Mouse (Mus musculus): ENCODE results near the gene Gm21897. TPM values are rescaled to one million over a fixed set of nuclear protein-coding genes. Genes with fewer than 3 reads are reported as not detected.
"Not testable (repeated sequence)": the region's sequence is repeated elsewhere in the genome, so short reads cannot be mapped to it uniquely, and the experiment has no call there.

Gm21897 gene
- not detected in 2 replicates for polyA plus RNA-seq (2011; ENCODE audit: insufficient read depth, insufficient read length, low read depth, missing spikeins)

DNA sequence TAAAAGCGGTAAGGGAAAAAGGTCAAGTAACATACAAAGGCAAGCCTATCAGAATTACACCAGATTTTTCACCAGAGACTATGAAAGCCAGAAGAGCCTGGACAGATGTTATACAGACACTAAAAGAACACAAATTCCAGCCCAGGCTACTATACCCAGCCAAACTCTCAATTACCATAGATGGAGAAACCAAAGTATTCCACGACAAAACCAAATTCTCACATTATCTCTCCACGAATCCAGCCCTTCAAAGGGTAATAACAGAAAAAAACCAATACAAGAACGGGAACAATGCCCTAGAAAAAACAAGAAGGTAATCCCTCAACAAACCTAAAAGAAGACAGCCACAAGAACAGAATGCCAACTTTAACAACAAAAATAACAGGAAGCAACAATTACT, at the start of gene Gm21897:
Gene Gm21897, plus strand, starts transcription at position 301 of the 400 bp plus-strand sequence.
- H3K27ac ChIP-seq (ENCODE audit: insufficient read depth, low read length); H3K9me3 ChIP-seq (replicated peaks; ENCODE audit: control insufficient read depth, insufficient read depth, low read length, poor library complexity, severe bottlenecking); H3K9ac ChIP-seq (ENCODE audit: low read depth, poor library complexity, severe bottlenecking); H3K4me1 ChIP-seq (ENCODE audit: control insufficient read depth, insufficient read depth, low read length); H3K36me3 ChIP-seq (ENCODE audit: control insufficient read depth, insufficient read depth, low read length, poor library complexity, severe bottlenecking); H3K27me3 ChIP-seq (ENCODE audit: control insufficient read depth, insufficient read depth, low read length, poor library complexity, severe bottlenecking); H3K4me3 ChIP-seq (ENCODE audit: low read depth, low read length): not testable (repeated sequence)

DNA sequence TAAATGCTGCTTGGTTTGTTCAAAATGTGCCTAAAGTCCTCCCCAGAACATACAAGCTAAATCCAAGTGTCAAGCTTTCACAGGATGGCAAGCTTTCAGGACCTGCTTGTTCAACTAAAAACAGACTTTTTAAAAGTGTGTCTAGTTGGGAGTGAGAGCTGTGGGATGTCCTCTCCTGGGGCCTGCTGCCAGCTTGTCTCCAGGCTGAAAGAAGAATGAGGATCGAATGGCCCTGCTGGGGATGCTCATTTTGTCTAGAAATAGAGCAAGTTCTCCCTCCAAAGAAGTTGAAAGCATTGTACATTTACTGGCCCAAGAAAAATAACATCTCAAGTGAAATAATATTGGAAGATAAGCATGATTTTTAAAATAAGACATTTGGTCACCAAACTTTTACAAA, 45.0 kb upstream of the Gm21897 start:
- no peak overlapping the region for H3K27ac ChIP-seq (ENCODE audit: insufficient read depth, low read length)
- no peaks in the 10 kb centered on the region for H3K9me3 ChIP-seq (replicated peaks; ENCODE audit: control insufficient read depth, insufficient read depth, low read length, poor library complexity, severe bottlenecking)
- no peaks in the 10 kb centered on the region for H3K36me3 ChIP-seq (ENCODE audit: control insufficient read depth, insufficient read depth, low read length, poor library complexity, severe bottlenecking)
- H3K4me3 ChIP-seq (ENCODE audit: low read depth, low read length): no peak overlapping the region
- no peak overlapping the region for H3K9ac ChIP-seq (ENCODE audit: low read depth, poor library complexity, severe bottlenecking)
- H3K4me1 ChIP-seq (ENCODE audit: control insufficient read depth, insufficient read depth, low read length): no peaks in the 10 kb centered on the region
- no peak for TF ChIP-seq CTCF (IDR thresholded peaks at IDR 0.05; ENCODE audit: low read depth, low read length)
- TF ChIP-seq POLR2A (IDR thresholded peaks at IDR 0.05; ENCODE audit: insufficient read depth, low read length): no peak
- no peak for TF ChIP-seq EP300 (IDR thresholded peaks at IDR 0.05; ENCODE audit: insufficient read depth, low read depth, low read length)
- H3K27me3 ChIP-seq (ENCODE audit: control insufficient read depth, insufficient read depth, low read length, poor library complexity, severe bottlenecking): no peaks in the 10 kb centered on the region

DNA sequence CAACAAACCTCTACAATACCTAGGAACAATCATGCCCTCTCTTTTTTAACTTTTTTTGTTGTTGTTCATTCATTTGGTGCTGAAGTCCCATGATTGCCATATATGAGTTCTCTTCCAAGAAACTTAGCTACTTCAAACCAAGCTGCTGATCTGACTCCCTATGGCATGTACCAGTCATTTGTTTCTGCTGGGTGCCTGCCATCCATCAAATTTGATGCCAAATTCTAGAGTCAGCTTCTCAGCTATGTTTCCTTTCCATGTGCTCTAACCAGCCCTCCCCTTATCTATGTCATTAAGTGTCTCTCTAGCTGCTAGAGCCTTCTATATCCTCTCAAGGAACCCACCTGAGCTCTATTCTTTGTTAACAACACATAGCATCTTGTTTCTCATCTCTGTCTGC, 39.8 kb upstream of the Gm21897 start:
- H3K9me3 ChIP-seq (replicated peaks; ENCODE audit: control insufficient read depth, insufficient read depth, low read length, poor library complexity, severe bottlenecking): no peaks in the 10 kb centered on the region
- no peaks in the 10 kb centered on the region for H3K36me3 ChIP-seq (ENCODE audit: control insufficient read depth, insufficient read depth, low read length, poor library complexity, severe bottlenecking)
- no peak overlapping the region for H3K27ac ChIP-seq (ENCODE audit: insufficient read depth, low read length)
- H3K4me3 ChIP-seq (ENCODE audit: low read depth, low read length): no peak overlapping the region
- TF ChIP-seq EP300 (IDR thresholded peaks at IDR 0.05; ENCODE audit: insufficient read depth, low read depth, low read length): no peak
- no peak for TF ChIP-seq POLR2A (IDR thresholded peaks at IDR 0.05; ENCODE audit: insufficient read depth, low read length)
- TF ChIP-seq CTCF (IDR thresholded peaks at IDR 0.05; ENCODE audit: low read depth, low read length): no peak
- no peaks in the 10 kb centered on the region for H3K27me3 ChIP-seq (ENCODE audit: control insufficient read depth, insufficient read depth, low read length, poor library complexity, severe bottlenecking)
- H3K4me1 ChIP-seq (ENCODE audit: control insufficient read depth, insufficient read depth, low read length): no peaks in the 10 kb centered on the region
- H3K9ac ChIP-seq (ENCODE audit: low read depth, poor library complexity, severe bottlenecking): no peak overlapping the region

DNA sequence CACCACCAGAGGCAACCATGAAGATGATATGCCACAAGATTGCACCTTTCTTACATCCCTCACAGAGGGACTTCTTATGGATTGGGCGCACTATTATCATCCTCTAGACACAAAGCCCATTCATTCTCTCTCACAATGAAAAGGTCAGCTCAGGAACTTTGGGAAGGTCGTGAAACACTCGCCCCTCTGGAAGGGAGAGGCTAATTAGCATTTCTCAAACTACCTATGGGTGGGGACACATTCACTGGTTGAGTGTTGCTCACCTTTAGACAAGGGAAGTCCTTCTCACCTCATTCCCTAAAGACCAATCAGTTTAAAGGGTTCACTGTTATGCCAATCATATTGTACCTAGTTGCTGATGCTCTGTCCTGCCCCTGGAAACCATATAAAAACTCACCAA, 24.2 kb upstream of the Gm21897 start:
- H3K9me3 ChIP-seq (replicated peaks; ENCODE audit: control insufficient read depth, insufficient read depth, low read length, poor library complexity, severe bottlenecking): no peaks in the 10 kb centered on the region
- no peak for TF ChIP-seq CTCF (IDR thresholded peaks at IDR 0.05; ENCODE audit: low read depth, low read length)
- no peak for TF ChIP-seq EP300 (IDR thresholded peaks at IDR 0.05; ENCODE audit: insufficient read depth, low read depth, low read length)
- no peak for TF ChIP-seq POLR2A (IDR thresholded peaks at IDR 0.05; ENCODE audit: insufficient read depth, low read length)
- no peaks in the 10 kb centered on the region for H3K27me3 ChIP-seq (ENCODE audit: control insufficient read depth, insufficient read depth, low read length, poor library complexity, severe bottlenecking)
- peak overlapping the region; percentile 17 for H3K27ac ChIP-seq (ENCODE audit: insufficient read depth, low read length)
- no peak overlapping the region for H3K4me3 ChIP-seq (ENCODE audit: low read depth, low read length)
- H3K4me1 ChIP-seq (ENCODE audit: control insufficient read depth, insufficient read depth, low read length): peaks cover 3% of the 10 kb centered on the region
- no peak overlapping the region for H3K9ac ChIP-seq (ENCODE audit: low read depth, poor library complexity, severe bottlenecking)
- no peaks in the 10 kb centered on the region for H3K36me3 ChIP-seq (ENCODE audit: control insufficient read depth, insufficient read depth, low read length, poor library complexity, severe bottlenecking)

DNA sequence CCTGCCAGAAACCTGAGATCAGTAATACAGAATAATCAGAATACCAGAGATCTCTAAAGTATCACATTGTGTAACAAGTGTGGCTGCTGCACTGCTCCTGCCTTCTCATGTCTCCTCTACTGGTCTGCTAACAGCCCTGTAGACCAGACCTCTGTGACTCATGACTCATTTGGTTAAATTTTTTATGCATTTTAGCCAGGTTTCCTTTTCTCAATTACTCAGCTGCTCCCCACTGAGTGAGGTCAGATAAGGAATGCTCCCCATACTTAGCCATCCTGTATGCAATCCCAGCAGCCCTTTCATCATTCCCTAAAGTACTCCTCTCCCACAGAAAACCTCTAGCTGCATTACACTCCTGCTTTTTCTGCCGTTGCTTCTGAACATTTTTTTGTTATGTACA, 23.0 kb upstream of the Gm21897 start:
- H3K9ac ChIP-seq (ENCODE audit: low read depth, poor library complexity, severe bottlenecking): no peak overlapping the region
- no peaks in the 10 kb centered on the region for H3K9me3 ChIP-seq (replicated peaks; ENCODE audit: control insufficient read depth, insufficient read depth, low read length, poor library complexity, severe bottlenecking)
- H3K27me3 ChIP-seq (ENCODE audit: control insufficient read depth, insufficient read depth, low read length, poor library complexity, severe bottlenecking): no peaks in the 10 kb centered on the region
- no peaks in the 10 kb centered on the region for H3K36me3 ChIP-seq (ENCODE audit: control insufficient read depth, insufficient read depth, low read length, poor library complexity, severe bottlenecking)
- H3K27ac ChIP-seq (ENCODE audit: insufficient read depth, low read length): no peak overlapping the region
- H3K4me1 ChIP-seq (ENCODE audit: control insufficient read depth, insufficient read depth, low read length): peaks cover 3% of the 10 kb centered on the region
- no peak for TF ChIP-seq POLR2A (IDR thresholded peaks at IDR 0.05; ENCODE audit: insufficient read depth, low read length)
- no peak for TF ChIP-seq EP300 (IDR thresholded peaks at IDR 0.05; ENCODE audit: insufficient read depth, low read depth, low read length)
- H3K4me3 ChIP-seq (ENCODE audit: low read depth, low read length): no peak overlapping the region

DNA sequence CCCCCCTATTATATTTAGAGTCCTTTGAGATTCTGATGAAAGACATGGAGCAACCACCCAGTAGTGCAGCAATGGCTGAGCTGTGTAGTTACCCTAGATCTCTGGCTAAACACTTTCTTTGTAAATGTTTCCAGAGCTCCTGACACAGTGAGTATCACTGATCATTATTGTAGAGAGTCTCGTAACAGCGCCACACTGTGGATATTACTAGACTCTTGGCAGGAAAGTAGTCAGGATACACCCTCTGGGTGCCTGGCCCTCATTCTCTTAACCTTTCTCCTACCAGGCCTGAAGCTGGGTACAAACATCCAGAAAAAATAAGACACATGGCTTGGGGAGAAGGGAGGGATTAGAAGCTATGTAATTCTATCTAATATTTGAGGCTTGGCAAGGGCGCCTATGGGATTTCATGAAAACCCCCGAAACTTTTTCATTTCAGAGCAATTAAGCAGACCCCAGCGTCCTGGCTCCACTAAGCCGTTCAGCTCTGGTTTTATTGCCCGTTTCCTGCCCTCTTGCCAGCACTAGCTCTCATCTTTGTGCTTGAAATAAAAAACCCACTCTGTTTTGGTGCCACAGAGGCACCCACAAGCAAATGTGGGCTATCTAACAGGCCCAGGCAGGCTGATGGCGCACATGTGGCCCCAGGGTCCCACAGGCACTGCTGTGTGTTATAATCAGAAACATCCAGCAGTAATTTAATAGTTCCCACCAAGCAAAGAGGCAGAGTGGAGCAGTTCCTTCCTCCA, 22.2 kb upstream of the Gm21897 start:
- H3K27ac ChIP-seq (ENCODE audit: insufficient read depth, low read length): no peak overlapping the region

More for the DNA sequence above, 22.2 kb upstream of the Gm21897 start:
- Histone ChIP-seq H3K9ac (ENCODE audit: low read depth, poor library complexity, severe bottlenecking) (no peak overlapping the region), H3K36me3 (ENCODE audit: control insufficient read depth, insufficient read depth, low read length, poor library complexity, severe bottlenecking) (no peaks in the 10 kb centered on the region), H3K9me3 (replicated peaks; ENCODE audit: control insufficient read depth, insufficient read depth, low read length, poor library complexity, severe bottlenecking) (no peaks in the 10 kb centered on the region), H3K4me3 (ENCODE audit: low read depth, low read length) (no peak overlapping the region), H3K4me1 (ENCODE audit: control insufficient read depth, insufficient read depth, low read length) (peaks cover 3% of the 10 kb centered on the region), H3K27me3 (ENCODE audit: control insufficient read depth, insufficient read depth, low read length, poor library complexity, severe bottlenecking) (no peaks in the 10 kb centered on the region)
- TF ChIP-seq EP300 (IDR thresholded peaks at IDR 0.05; ENCODE audit: insufficient read depth, low read depth, low read length) (no peak), POLR2A (IDR thresholded peaks at IDR 0.05; ENCODE audit: insufficient read depth, low read length) (no peak), CTCF (IDR thresholded peaks at IDR 0.05; ENCODE audit: low read depth, low read length) (no peak)

All from ES-Bruce4 (cell line).